Mouse (Mus musculus): ENCODE measurements around the gene Wnt8b. TPM values are rescaled to one million over a fixed set of nuclear protein-coding genes. Genes with fewer than 3 reads are reported as not detected.

The Wnt8b gene
- total RNA-seq, 2 experiments from 2014 or later: not detected

DNA sequence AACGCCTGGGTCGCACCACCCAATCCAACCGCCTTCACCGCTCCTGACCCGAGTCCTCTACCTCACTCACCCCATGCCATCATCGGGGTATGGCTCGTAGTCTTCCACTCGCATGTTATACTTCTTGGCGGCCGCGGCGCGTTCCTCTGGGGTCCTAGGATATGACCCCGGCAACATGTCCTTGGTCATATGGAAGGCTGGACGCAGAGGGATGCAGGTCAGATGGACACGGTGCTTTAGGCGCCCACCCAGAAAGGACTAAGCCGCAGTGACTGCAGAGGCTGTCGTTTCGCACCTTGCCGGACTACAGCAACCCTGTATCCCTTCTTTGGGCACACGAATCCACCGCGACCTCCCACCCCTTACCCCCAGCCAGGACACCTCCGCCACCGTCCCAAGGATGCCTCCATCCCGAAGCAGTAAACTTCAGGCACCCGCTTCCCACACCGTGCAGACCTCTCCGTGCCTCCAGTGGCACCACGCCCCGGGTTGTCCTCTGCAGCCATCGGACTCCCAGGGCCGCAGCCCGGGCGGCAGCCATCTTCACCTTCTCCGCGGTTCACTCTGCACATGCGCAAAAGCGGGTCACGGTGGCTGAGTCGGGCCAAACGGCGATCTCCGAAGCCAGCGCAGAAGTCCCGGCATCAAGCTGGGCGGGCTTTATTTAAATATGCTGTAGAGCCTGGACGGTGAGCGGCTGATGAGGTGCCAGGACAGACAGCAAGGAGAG is 61.8 kb downstream of the Wnt8b start, which contains the start of gene Ndufb8:
Gene Ndufb8 (minus strand): TSS at position 580 of the 730 bp plus-strand sequence.
- DNase-seq (ENCODE audit: low spot score): peak; percentile 97

DNA sequence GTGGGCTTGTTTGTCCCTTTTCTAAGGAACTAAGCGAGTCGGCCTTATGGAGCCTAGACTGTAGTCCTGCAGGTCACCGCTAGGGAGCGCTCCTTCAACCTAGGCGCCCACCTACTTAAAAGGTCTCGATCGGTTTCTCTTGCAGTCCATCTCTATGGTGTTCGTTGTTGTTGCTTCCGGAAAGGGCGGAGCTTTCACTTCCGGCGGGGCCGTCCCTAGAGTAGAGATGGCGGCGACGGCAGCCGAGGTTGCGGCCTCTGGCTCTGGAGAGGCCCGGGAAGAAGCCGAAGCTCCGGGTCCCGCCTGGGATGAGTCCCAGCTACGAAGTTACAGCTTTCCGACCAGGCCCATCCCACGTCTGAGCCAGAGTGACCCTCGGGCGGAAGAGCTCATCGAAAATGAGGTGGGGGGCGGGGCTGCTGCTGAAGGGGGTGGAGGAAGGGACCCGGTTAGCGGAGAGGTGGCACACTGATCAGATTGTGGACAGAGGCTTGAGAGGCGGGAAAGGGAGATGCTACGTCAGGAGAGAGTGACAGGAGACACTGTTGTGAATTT is 69.5 kb downstream of the Wnt8b start, which contains the start of gene Hif1an:
Gene Hif1an (plus strand): TSS at position 199 of the 555 bp plus-strand sequence.
- peak; percentile 97 for DNase-seq (ENCODE audit: low spot score)

Other genes with a start within 250 kb of the Wnt8b start
- 1 to 10 TPM; 5.5 to 8.3 TPM for gene Scd2, start 199.8 kb upstream of the Wnt8b start, total RNA-seq (2021)
- under 1 TPM in 1 of 2 experiments, not detected in 1; 0.14 TPM for gene Scd4, start 160.4 kb upstream of the Wnt8b start, total RNA-seq (2021)
- gene Scd1, start 85.6 kb upstream of the Wnt8b start, total RNA-seq (2021): 10 to 100 TPM; 20.6 to 38.0 TPM
- gene Sec31b, start 52.4 kb downstream of the Wnt8b start, total RNA-seq (2021): 10 to 100 TPM; 18.3 to 21.7 TPM
- gene Gm20538, start 59.4 kb downstream of the Wnt8b start, total RNA-seq (2021): not detected
- gene Ndufb8, start 62.0 kb downstream of the Wnt8b start, total RNA-seq (2021): 100 to 1,000 TPM; 929 to 979 TPM
- 100 to 1,000 TPM; 120 to 121 TPM for gene Hif1an, start 69.4 kb downstream of the Wnt8b start, total RNA-seq (2021)